Mouse (Mus musculus): ENCODE results near the gene Ppfia1. TPM values are rescaled to one million over a fixed set of nuclear protein-coding genes. Genes with fewer than 3 reads are reported as not detected.

The Ppfia1 gene
- total RNA-seq (2014; rRNA removed) (30.4 and 36.0 TPM in 2 replicates), polyA plus RNA-seq (2015; fragmentation: Nextera tagmentation; extraction: Ambion mirVana) (12.2 and 14.3 TPM in 2 replicates)

DNA sequence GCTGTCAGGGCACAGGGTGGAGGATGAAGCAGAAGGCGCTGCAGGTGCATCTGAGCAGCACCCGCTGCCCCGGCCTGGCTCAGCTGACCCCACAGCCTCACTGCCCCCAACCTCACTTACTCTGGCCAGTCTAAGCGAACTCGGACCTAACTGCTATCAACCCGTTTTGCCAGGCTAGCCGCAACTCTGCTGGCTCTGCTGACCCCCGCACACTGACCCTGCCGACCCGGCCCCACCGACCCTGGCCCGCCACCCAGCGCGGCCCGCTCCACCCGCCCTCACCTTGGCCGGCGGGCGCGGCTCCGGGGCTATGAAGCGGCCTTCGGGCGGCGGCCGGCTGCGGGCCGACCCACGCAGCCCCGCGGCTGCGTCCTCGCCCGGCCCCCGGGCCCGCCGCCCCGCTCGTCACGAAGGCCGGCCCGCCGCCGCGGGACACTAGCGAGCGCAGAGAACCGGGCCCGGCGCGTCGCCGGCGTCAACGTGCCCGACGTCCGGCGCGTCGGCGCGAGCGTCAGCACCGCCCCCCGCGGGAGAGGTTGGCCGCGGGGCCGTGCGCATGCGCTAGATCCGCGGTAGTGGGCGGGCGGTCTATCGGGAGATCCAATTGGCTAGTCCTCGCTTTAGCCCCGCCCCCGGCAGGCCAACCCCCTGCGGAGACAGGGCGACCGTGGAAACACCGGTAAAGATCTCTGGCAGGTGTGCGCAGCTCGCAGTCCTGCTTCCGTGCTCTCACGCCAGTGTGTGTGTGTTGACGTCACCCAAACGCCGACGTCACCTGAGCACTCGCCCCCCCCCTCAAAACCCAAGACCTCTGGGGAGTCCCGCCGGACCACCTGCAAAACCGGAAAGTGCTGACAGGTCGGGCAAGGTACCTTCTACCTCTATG lies at the start of gene Ppfia1:
Ppfia1 (minus strand) TSS at position 493 of the 886 bp plus-strand sequence.
- under 1% methylated on average over 85 of the region's 97 CpGs for WGBS
- peaks cover 7% of the 10 kb centered on the region; the same call in 1 of the 2 replicates for H3K36me3 ChIP-seq (ENCODE audit: insufficient read depth, low read length)
- H3K9me3 ChIP-seq (ENCODE audit: low read length): no peaks in the 10 kb centered on the region
- TF ChIP-seq CTCF (IDR thresholded peaks at IDR 0.05): no peak
- peak within 1 kb of the TSS; percentile 80 for H3K4me2 ChIP-seq (ENCODE audit: low read depth, low read length, poor library complexity, severe bottlenecking)
- H3K27me3 ChIP-seq (ENCODE audit: insufficient read depth, low read length): no peaks in the 10 kb centered on the region
- H3K9ac ChIP-seq (replicated peaks; ENCODE audit: low read length, poor library complexity, severe bottlenecking): peak within 1 kb of the TSS; percentile 97
- DNase-seq (ENCODE audit: low spot score) (peak; percentile 97), ATAC-seq (ENCODE audit: low FRiP score) (peak; percentile 96)
- peaks cover 9% of the 10 kb centered on the region; the same call in 1 of the 2 replicates for H3K4me1 ChIP-seq (ENCODE audit: insufficient read depth, low read length)
- peak within 1 kb of the TSS; percentile 69 for H3K27ac ChIP-seq (ENCODE audit: low read depth, low read length)
- peak within 1 kb of the TSS; percentile 96 for H3K4me3 ChIP-seq (ENCODE audit: low read depth, low read length)

DNA sequence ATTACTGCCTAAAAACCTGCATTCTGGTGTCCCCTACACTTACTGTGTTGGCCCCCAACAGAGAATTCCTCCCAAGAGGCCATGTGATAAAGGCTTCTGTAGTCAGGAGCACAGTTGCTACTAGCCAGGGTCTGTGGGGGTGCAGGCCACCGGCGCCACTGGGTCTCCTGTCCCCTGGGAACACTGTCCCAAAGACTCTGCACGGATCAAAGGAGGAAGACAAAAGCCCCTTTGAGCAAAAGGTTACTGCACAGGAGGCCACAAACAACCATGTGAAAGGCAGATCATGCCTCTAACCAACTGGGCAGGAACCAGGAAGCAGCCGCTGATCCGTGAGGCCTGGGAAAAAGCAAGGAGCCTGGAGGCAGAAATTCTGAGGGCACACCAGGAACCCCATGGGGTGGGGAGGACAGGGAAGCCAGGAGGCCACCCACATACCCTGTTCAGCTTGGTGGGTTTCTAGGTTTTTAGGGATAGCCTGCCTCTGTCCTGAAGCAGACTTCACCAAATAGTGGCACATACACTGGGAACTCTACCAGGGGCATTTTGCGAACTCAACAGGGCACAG lies 46.9 kb upstream of the Ppfia1 start:
- Histone ChIP-seq H3K27me3 (ENCODE audit: insufficient read depth, low read length) (no peaks in the 10 kb centered on the region), H3K4me1 (ENCODE audit: insufficient read depth, low read length) (no peaks in the 10 kb centered on the region), H3K36me3 (ENCODE audit: insufficient read depth, low read length) (no peaks in the 10 kb centered on the region), H3K4me3 (ENCODE audit: low read depth, low read length) (no peak overlapping the region), H3K9me3 (ENCODE audit: low read length) (no peaks in the 10 kb centered on the region), H3K27ac (ENCODE audit: low read depth, low read length) (no peak overlapping the region), H3K4me2 (ENCODE audit: low read depth, low read length, poor library complexity, severe bottlenecking) (no peak overlapping the region), H3K9ac (replicated peaks; ENCODE audit: low read length, poor library complexity, severe bottlenecking) (no peak overlapping the region)
- 25% methylated on average over 6 of the region's 6 CpGs for WGBS
- no peak for TF ChIP-seq CTCF (IDR thresholded peaks at IDR 0.05)
- ATAC-seq (ENCODE audit: low FRiP score): 0 out of 2 replicates have a peak, but pooled peaks have one; percentile 41
- peak; percentile 49 for DNase-seq (ENCODE audit: low spot score)

DNA sequence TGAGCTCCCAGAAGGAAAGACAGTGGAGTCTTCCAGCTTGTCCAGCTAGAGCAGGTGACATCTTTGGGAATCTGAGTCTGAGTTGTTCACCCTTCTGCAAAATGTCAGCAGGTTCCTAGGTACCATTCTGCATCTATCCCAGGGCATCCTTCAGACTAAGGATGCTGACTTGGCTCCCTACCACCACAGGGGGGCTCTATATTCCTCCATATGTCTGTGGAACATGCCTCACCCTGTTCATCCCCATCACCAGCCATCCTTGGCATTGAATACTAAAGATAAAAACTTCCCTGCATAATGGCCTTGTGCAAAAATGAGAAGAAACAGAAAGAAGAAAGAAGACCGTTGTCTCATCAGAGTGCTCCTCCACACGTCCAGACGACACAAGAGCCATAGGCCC lies 36.0 kb upstream of the Ppfia1 start:
- peak; percentile 69 for DNase-seq (ENCODE audit: low spot score)
- TF ChIP-seq CTCF (IDR thresholded peaks at IDR 0.05): peak; percentile 73
- H3K27ac ChIP-seq (ENCODE audit: low read depth, low read length): no peak overlapping the region

DNA sequence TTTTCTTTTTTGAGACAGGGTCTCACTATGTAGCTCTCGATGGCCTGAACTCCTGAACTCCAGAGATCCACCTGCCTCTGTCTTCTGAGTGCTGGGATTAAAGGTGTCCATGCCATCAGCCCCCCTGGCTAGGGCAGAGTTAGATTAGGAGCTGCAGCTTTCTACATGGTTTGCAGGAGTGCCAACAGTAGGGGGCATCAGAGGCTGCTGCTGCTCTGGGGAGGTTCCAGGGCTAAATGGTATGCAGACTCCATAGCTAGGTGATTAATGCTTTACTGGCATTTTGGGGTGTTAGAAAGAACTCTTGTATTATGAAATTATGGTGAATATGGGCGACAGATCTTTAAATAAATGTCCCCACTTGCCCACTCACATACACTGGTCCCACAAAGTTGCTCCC lies 33.8 kb upstream of the Ppfia1 start:
- Histone ChIP-seq H3K27ac (ENCODE audit: low read depth, low read length) (no peak overlapping the region), H3K9me3 (ENCODE audit: low read length) (no peaks in the 10 kb centered on the region), H3K27me3 (ENCODE audit: insufficient read depth, low read length) (no peaks in the 10 kb centered on the region), H3K4me3 (ENCODE audit: low read depth, low read length) (no peak overlapping the region), H3K4me2 (ENCODE audit: low read depth, low read length, poor library complexity, severe bottlenecking) (no peak overlapping the region), H3K4me1 (ENCODE audit: insufficient read depth, low read length) (peaks cover 4% of the 10 kb centered on the region; the same call in 1 of the 2 replicates), H3K9ac (replicated peaks; ENCODE audit: low read length, poor library complexity, severe bottlenecking) (no peak overlapping the region), H3K36me3 (ENCODE audit: insufficient read depth, low read length) (peaks cover 4% of the 10 kb centered on the region; the same call in 1 of the 2 replicates)
- 58% methylated on average over 2 of the region's 2 CpGs for WGBS
- ATAC-seq (ENCODE audit: low FRiP score): no peak
- TF ChIP-seq CTCF (IDR thresholded peaks at IDR 0.05): peak; percentile 74
- peak; percentile 57 for DNase-seq (ENCODE audit: low spot score)

More for the DNA sequence above, 36.0 kb upstream of the Ppfia1 start:
- no peaks in the 10 kb centered on the region for H3K27me3 ChIP-seq (ENCODE audit: insufficient read depth, low read length)
- H3K36me3 ChIP-seq (ENCODE audit: insufficient read depth, low read length): peaks cover 7% of the 10 kb centered on the region; the same call in 1 of the 2 replicates
- H3K9me3 ChIP-seq (ENCODE audit: low read length): no peaks in the 10 kb centered on the region
- H3K4me3 ChIP-seq (ENCODE audit: low read depth, low read length): no peak overlapping the region
- H3K9ac ChIP-seq (replicated peaks; ENCODE audit: low read length, poor library complexity, severe bottlenecking): no peak overlapping the region
- no peaks in the 10 kb centered on the region for H3K4me1 ChIP-seq (ENCODE audit: insufficient read depth, low read length)
- no peak overlapping the region for H3K4me2 ChIP-seq (ENCODE audit: low read depth, low read length, poor library complexity, severe bottlenecking)
- 81% methylated on average over 3 of the region's 3 CpGs for WGBS
- ATAC-seq (ENCODE audit: low FRiP score): no peak

DNA sequence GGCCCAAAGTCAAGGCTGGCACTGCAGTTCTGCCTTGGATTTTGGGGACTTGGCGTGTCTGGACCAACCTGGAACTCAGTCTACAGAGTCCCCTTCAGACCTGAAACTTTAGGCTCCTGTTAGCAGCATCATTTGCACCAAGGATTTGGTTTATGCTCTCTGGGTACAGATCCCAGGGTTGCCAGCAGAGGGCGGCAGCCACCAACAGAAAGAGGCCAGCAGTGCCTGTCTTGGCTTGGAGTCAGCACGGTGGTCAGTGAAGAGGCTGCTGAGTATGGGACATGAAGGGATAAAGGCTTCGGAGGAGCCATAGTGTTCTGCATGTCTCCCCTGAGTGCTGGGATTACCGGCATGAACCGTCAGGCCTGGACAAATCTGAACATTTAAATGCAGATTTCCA lies 32.1 kb upstream of the Ppfia1 start:
- TF ChIP-seq CTCF (IDR thresholded peaks at IDR 0.05): peak; percentile 97
- no peak for ATAC-seq (ENCODE audit: low FRiP score)

More for the DNA sequence above, 32.1 kb upstream of the Ppfia1 start:
- H3K4me1 ChIP-seq (ENCODE audit: insufficient read depth, low read length): peaks cover 11% of the 10 kb centered on the region
- peak; percentile 82 for DNase-seq (ENCODE audit: low spot score)
- no peak overlapping the region for H3K4me3 ChIP-seq (ENCODE audit: low read depth, low read length)
- no peaks in the 10 kb centered on the region for H3K27me3 ChIP-seq (ENCODE audit: insufficient read depth, low read length)
- H3K9ac ChIP-seq (replicated peaks; ENCODE audit: low read length, poor library complexity, severe bottlenecking): no peak overlapping the region
- no peaks in the 10 kb centered on the region for H3K36me3 ChIP-seq (ENCODE audit: insufficient read depth, low read length)
- 7% methylated on average over 6 of the region's 6 CpGs for WGBS
- H3K27ac ChIP-seq (ENCODE audit: low read depth, low read length): no peak overlapping the region
- no peak overlapping the region for H3K4me2 ChIP-seq (ENCODE audit: low read depth, low read length, poor library complexity, severe bottlenecking)
- no peaks in the 10 kb centered on the region for H3K9me3 ChIP-seq (ENCODE audit: low read length)
